Mouse (Mus musculus) neural tube, embryonic 15.5 days (tissue): Measurements from ENCODE around the gene Rpl34. TPM values are rescaled to one million over a fixed set of nuclear protein-coding genes. Genes with fewer than 3 reads are reported as not detected.
A peak's percentile ranks its signal among the peaks of the same experiment; 100 is the strongest.

ENCODE experiments used
- ATAC-seq: fragments of 200-750 bp; cut with Nextera tagmentation; 2 replicates; pipeline ENCODE4 v1.8.0; 2017; ENCODE audit warnings: mild to moderate bottlenecking, moderate TSS enrichment, moderate library complexity; ENCODE audit not compliant: low FRiP score
- H3K27ac ChIP-seq: fragments of 300-500 bp; sonication (generic); replicated peaks from 2 replicates; pipeline ENCODE4 v1.5.1; 2015; ENCODE audit warnings: mild to moderate bottlenecking, inconsistent platforms
- H3K27me3 ChIP-seq: fragments of 300-500 bp; sonication (generic); replicated peaks from 2 replicates; pipeline ENCODE4 v1.6.1; 2015; ENCODE audit warnings: inconsistent platforms
- H3K36me3 ChIP-seq: fragments of 300-500 bp; sonication (generic); 2 replicates; pipeline ENCODE4 v1.6.1; 2015; ENCODE audit warnings: inconsistent platforms
- H3K4me1 ChIP-seq: fragments of 300-500 bp; sonication (generic); 2 replicates; pipeline ENCODE4 v1.6.1; 2015; ENCODE audit warnings: inconsistent platforms
- H3K4me2 ChIP-seq: fragments of 300-500 bp; sonication (generic); 2 replicates; pipeline ENCODE4 v1.6.1; 2015; ENCODE audit warnings: inconsistent platforms, mild to moderate bottlenecking, moderate library complexity
- H3K4me3 ChIP-seq: fragments of 300-500 bp; sonication (generic); replicated peaks from 2 replicates; pipeline ENCODE4 v1.5.1; 2015; ENCODE audit warnings: mild to moderate bottlenecking, inconsistent platforms
- H3K9ac ChIP-seq: fragments of 300-500 bp; sonication (generic); replicated peaks from 2 replicates; pipeline ENCODE4 v1.6.1; 2015; ENCODE audit warnings: mild to moderate bottlenecking, inconsistent platforms
- H3K9me3 ChIP-seq: fragments of 300-500 bp; sonication (generic); replicated peaks from 2 replicates; pipeline ENCODE4 v1.6.1; 2016; ENCODE audit warnings: inconsistent platforms
- WGBS: fragments of 180-500 bp; shearing (Covaris S2); methylation state at CpG from one replicate; pipeline ENCODE4 v1.1.7; 2015; ENCODE audit warnings: mixed read lengths; 5-methylcytosine and 5-hydroxymethylcytosine counted together
- polyA plus RNA-seq: library from polyadenylated mRNA; unstranded; fragments of >200 nt; fragmentation: Nextera tagmentation; extraction: Ambion mirVana; gene quantifications from 2 replicates; pipeline ENCODE4 v1.2.1, GENCODE M21; 2015

Rpl34 gene
- polyA plus RNA-seq, 1 experiment from 2014 or later = 541 TPM

DNA sequence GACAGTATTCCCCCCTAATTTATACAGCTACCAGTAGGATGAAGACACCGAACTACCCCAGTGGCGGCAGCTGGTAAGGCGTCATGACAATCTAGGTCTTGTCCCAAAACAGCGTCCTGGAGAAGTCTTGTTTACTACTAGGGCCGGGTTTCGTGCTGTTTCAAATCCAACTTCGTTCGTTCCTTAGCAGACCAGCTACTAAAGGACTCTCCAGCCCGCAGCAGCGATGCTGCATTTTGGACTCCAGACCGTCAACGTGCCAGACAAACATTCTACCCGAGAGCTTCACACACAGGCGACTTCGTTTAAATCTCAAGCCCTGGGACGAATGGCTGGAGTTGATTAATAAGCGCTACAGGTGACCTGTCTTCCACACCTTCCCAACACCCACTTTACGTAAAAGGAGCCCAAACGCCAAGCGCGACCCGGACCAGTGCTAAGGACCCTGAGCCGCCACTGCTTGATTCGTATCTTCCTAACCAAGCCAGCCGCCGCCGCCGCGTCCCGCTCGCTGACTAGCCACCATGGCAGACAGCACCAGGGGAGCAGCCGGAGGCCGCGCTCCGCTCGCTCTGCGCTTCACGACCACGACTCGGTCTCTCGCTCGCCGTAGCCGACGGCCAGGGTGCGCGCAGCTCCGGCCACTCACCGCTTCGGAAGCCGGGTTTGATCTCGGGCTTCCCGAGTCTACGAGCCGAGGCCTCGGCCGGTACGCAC lies 568 bp downstream of the Rpl34 start:
- H3K4me1 ChIP-seq = peaks cover 22% of the 10 kb centered on the region
- H3K36me3 ChIP-seq = peaks cover 34% of the 10 kb centered on the region
- WGBS = under 1% methylated on average over 58 of the region's 58 CpGs
- peak overlapping the region; percentile 85 for H3K27ac ChIP-seq
- H3K9me3 ChIP-seq = no peaks in the 10 kb centered on the region
- peak overlapping the region; percentile 93 for H3K4me3 ChIP-seq
- H3K9ac ChIP-seq = peak overlapping the region; percentile 94
- peak overlapping the region; percentile 74 for H3K4me2 ChIP-seq
- no peaks in the 10 kb centered on the region for H3K27me3 ChIP-seq
- ATAC-seq = peak; percentile 65

DNA sequence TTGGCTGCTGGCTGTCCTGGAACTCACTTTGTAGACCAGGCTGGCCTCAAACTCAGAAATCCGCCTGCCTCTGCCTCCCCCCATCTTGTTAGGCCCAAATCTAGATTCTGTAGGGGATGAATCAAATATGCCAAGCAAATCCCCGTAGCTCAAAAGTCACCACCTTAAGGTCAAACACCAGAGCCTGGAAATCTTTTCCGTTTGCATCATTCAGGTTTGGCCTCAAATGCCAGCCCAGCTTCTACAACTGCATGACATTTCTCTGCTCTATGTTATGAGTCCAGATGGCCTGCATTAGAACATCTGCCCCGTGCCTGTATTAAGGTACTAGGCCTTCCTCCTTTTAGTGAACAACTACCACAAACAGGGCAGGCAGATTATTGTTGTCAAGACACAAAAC lies 2.5 kb downstream of the Rpl34 start:
- Histone ChIP-seq H3K9me3 (no peaks in the 10 kb centered on the region), H3K9ac (no peak overlapping the region), H3K27ac (no peak overlapping the region), H3K27me3 (no peaks in the 10 kb centered on the region), H3K4me1 (peaks cover 22% of the 10 kb centered on the region), H3K4me2 (no peak overlapping the region), H3K4me3 (no peak overlapping the region), H3K36me3 (peaks cover 37% of the 10 kb centered on the region)
- no peak for ATAC-seq
- WGBS = 95% methylated on average over 4 of the region's 4 CpGs

- H3K4me2 ChIP-seq = no peak overlapping the region
- peaks cover 22% of the 10 kb centered on the region for H3K4me1 ChIP-seq
- no peak overlapping the region for H3K9ac ChIP-seq
- H3K27ac ChIP-seq = no peak overlapping the region
- no peak for ATAC-seq
- WGBS = 93% methylated on average over 1 of the region's 1 CpGs
- H3K36me3 ChIP-seq = peaks cover 37% of the 10 kb centered on the region
- H3K9me3 ChIP-seq = no peaks in the 10 kb centered on the region
- no peak overlapping the region for H3K4me3 ChIP-seq
- H3K27me3 ChIP-seq = no peaks in the 10 kb centered on the region
These were observed 3.2 kb downstream of the Rpl34 start for GRCm38 (mm10) chr3:130727036-130727435.

DNA sequence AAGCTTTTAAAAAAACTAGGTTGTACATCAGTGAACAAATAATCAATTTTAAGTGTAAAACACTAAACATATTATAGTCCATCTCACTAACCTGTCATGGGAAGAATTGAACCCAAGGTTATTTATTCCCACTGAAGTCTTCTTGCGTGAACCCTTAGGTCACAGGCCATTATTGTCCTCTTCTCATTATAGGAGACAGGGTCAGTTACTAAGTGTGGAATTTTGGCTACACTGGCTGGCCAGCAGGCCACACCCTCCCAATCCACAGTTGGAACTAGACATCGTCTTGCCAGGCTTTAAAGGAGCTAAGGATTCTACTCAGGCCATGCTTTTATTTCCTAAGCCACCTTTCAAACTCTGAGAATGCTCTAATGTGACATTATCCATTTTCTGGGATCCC lies 4.5 kb downstream of the Rpl34 start:
- WGBS = 59% methylated on average over 2 of the region's 2 CpGs
- H3K4me3 ChIP-seq = no peak overlapping the region
- no peak for ATAC-seq

GRCm38 (mm10) chr3:130722733-130723478 lies 7.3 kb downstream of the Rpl34 start:
- Histone ChIP-seq H3K36me3 (peaks cover 29% of the 10 kb centered on the region), H3K4me3 (no peak overlapping the region), H3K27ac (no peak overlapping the region), H3K4me1 (peaks cover under 1% of the 10 kb centered on the region), H3K9ac (no peak overlapping the region), H3K4me2 (no peak overlapping the region), H3K9me3 (no peaks in the 10 kb centered on the region), H3K27me3 (no peaks in the 10 kb centered on the region)
- WGBS = 72% methylated on average over 11 of the region's 11 CpGs
- ATAC-seq = no peak; the same call in 1 of the 2 replicates

More for the DNA sequence above, 4.5 kb downstream of the Rpl34 start:
- peaks cover 37% of the 10 kb centered on the region for H3K36me3 ChIP-seq
- peaks cover 17% of the 10 kb centered on the region for H3K4me1 ChIP-seq
- H3K27ac ChIP-seq = no peak overlapping the region
- H3K9me3 ChIP-seq = no peaks in the 10 kb centered on the region
- H3K4me2 ChIP-seq = no peak overlapping the region
- no peaks in the 10 kb centered on the region for H3K27me3 ChIP-seq
- H3K9ac ChIP-seq = no peak overlapping the region

DNA sequence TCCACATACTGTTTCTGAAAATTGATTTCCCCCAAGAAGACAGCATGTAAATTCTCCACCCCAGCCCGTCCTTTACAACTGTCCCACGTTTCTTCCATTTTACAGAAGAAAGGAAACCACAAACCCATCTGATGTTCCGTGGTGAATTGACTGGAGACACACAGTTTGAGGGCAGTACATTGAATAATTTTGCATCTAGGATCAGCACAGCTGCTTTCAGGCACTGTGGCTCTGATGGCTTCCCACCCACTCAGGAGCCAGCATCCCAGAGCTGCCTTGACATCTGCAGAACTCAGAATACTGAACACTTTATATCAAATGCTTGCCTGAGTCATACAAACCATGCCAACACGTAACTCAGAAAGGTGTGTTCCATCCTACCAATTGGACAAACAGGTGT lies 10.0 kb downstream of the Rpl34 start:
- Histone ChIP-seq H3K9me3 (no peaks in the 10 kb centered on the region), H3K27me3 (no peaks in the 10 kb centered on the region)

DNA sequence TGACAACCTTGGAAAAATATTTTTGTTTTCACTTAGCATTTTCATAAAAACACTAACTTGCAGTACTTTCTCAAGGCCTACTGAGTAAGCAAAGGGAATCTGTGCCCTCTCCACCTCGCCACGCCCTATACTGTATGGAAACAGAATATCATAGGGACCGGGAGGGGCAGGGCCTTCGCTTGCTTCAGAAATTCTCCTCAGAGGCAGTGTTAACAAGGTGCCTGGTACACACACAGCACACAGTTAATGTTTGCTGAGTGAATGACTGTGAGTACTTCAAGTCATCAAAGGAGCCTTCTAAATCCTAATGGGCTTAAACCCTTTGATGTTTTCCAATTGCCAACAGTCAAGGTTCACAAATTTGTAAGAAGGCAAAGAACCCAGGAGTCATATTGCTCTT lies 11.3 kb downstream of the Rpl34 start:
- Histone ChIP-seq H3K27me3 (no peaks in the 10 kb centered on the region), H3K4me2 (no peak overlapping the region), H3K4me1 (0 out of 2 replicates have a peak, but pooled peaks cover 2% of the 10 kb centered on the region), H3K4me3 (no peak overlapping the region), H3K9ac (no peak overlapping the region), H3K27ac (no peak overlapping the region), H3K9me3 (no peaks in the 10 kb centered on the region), H3K36me3 (no peaks in the 10 kb centered on the region)
- no peak for ATAC-seq
- 85% methylated on average over 4 of the region's 4 CpGs for WGBS

More for the DNA sequence above, 10.0 kb downstream of the Rpl34 start:
- Histone ChIP-seq H3K4me2 (no peak overlapping the region), H3K27ac (no peak overlapping the region), H3K4me1 (no peaks in the 10 kb centered on the region), H3K4me3 (no peak overlapping the region), H3K9ac (no peak overlapping the region), H3K36me3 (peaks cover 3% of the 10 kb centered on the region; the same call in 1 of the 2 replicates)
- WGBS = 82% methylated on average over 4 of the region's 4 CpGs
- ATAC-seq = no peak

DNA sequence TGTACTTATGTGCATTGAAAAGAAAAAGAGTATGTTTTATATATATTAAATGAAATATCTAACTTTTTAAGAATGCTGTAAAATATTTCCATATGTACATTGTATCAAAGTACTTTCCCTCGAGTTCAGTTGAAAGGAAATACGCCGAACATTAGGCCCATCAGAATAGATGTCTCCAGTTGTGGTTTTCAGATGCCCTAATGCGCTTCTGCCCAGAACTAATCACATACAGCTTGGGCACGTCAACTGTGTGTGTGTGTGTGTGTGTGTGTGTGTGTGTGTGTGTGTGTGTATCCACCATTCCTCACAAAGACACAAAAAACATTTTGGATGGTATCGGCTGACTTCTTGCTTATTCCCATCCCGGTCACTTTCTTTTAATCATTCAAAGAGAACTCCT lies 13.6 kb downstream of the Rpl34 start:
- Histone ChIP-seq H3K27me3 (no peaks in the 10 kb centered on the region), H3K36me3 (no peaks in the 10 kb centered on the region), H3K4me2 (no peak overlapping the region), H3K9me3 (no peaks in the 10 kb centered on the region), H3K27ac (no peak overlapping the region), H3K4me3 (no peak overlapping the region), H3K9ac (no peak overlapping the region), H3K4me1 (0 out of 2 replicates have a peak, but pooled peaks cover 2% of the 10 kb centered on the region)
- WGBS = 88% methylated on average over 7 of the region's 7 CpGs
- no peak for ATAC-seq

GRCm38 (mm10) chr3:130714775-130715568 lies 15.2 kb downstream of the Rpl34 start:
- WGBS = 20% methylated on average over 22 of the region's 22 CpGs
- Histone ChIP-seq H3K27ac (no peak overlapping the region), H3K9ac (peak overlapping the region; percentile 15; the same call in 1 of the 2 replicates), H3K4me2 (peak overlapping the region; percentile 52), H3K36me3 (no peaks in the 10 kb centered on the region), H3K4me1 (peaks cover 5% of the 10 kb centered on the region), H3K4me3 (peak overlapping the region; percentile 33), H3K9me3 (no peaks in the 10 kb centered on the region), H3K27me3 (no peaks in the 10 kb centered on the region)
- no peak for ATAC-seq

DNA sequence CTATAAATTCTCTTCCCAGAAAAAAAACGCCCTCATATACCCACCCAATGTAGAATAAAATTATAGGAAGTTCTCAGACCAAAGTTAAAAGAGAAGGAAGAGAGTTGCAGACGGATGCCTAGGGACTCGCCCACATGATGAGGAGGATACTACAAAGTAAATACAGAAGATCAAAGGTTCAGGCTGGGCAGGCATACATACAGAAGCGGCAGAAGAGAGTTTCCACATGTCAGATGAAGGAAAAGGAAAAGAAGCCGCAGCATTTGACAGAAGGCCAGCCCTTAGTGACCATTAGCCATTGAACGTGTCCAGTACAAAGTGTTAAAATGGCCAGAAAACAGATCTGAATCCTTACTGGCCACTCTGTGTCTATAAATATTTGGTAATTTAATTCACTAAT lies 17.3 kb downstream of the Rpl34 start:
- Histone ChIP-seq H3K4me1 (peaks cover 16% of the 10 kb centered on the region), H3K36me3 (no peaks in the 10 kb centered on the region), H3K27ac (no peak overlapping the region), H3K9me3 (no peaks in the 10 kb centered on the region), H3K27me3 (no peaks in the 10 kb centered on the region), H3K4me2 (no peak overlapping the region), H3K9ac (no peak overlapping the region), H3K4me3 (no peak overlapping the region)
- 62% methylated on average over 6 of the region's 6 CpGs for WGBS
- ATAC-seq = no peak

- 59% methylated on average over 7 of the region's 7 CpGs for WGBS
These were observed 20.1 kb downstream of the Rpl34 start for GRCm38 (mm10) chr3:130710103-130710502.

More at GRCm38 (mm10) chr3:130710103-130710502, 20.1 kb downstream of the Rpl34 start:
- no peaks in the 10 kb centered on the region for H3K27me3 ChIP-seq
- peak overlapping the region; percentile 69; the same call in 1 of the 2 replicates for H3K4me3 ChIP-seq
- 0 out of 2 replicates have a peak overlapping the region, but pooled peaks have one; percentile 7 for H3K9ac ChIP-seq
- H3K9me3 ChIP-seq = no peaks in the 10 kb centered on the region
- no peaks in the 10 kb centered on the region for H3K36me3 ChIP-seq
- no peak overlapping the region for H3K27ac ChIP-seq
- H3K4me2 ChIP-seq = peak overlapping the region; percentile 83
- H3K4me1 ChIP-seq = peaks cover 27% of the 10 kb centered on the region
- ATAC-seq = no peak
